In genomic region chr13:100879806-100880205, GRCm38 (mm10) we compare ENCODE assay signal across 25 mouse cellular contexts. TPM values are rescaled to one million over a fixed set of nuclear protein-coding genes. Genes with fewer than 3 reads are reported as not detected.
DNase-seq lines count a peak whose midpoint lies in the region; ATAC-seq and TF ChIP-seq lines count a peak whose summit lies in the region.
"Had no signal": no experiment of that assay in that cellular context is flagged by ENCODE, and none has a peak within 500 bp of the region (broad histone marks: within the 10 kb centered on the region; RNA-seq: fewer than 3 reads in every experiment).

No protein-coding gene starts in this region.

- H3K36me3 ChIP-seq in heart, embryonic 12.5 days = no peaks in the 10 kb centered on the region
- H3K36me3 ChIP-seq in kidney, adult 2 months (ENCODE audit: control insufficient read depth, insufficient read depth, low read length) = no peaks in the 10 kb centered on the region
- H3K36me3 ChIP-seq in kidney, embryonic 15.5 days = no peaks in the 10 kb centered on the region
- H3K36me3 ChIP-seq: embryonic facial prominence, embryonic 10.5 days; embryonic facial prominence, embryonic 12.5 days; G1E had no signal

- no peaks in the 10 kb centered on the region for H3K27me3 ChIP-seq in heart, embryonic 12.5 days (replicated peaks)
- no peaks in the 10 kb centered on the region for H3K27me3 ChIP-seq in kidney, adult 2 months (replicated peaks; ENCODE audit: control insufficient read depth, insufficient read depth, low read length)
- no peaks in the 10 kb centered on the region for H3K27me3 ChIP-seq in kidney, embryonic 15.5 days
- H3K27me3 ChIP-seq: CH12.LX; embryonic facial prominence, embryonic 12.5 days; forebrain, embryonic 13.5 days had no signal

- DNase-seq in heart, adult 11 months = peak; percentile 78
- DNase-seq in kidney, adult 2 months = peak; percentile 59
- no peak for DNase-seq in kidney, adult 18-20 months
- no peak for DNase-seq in kidney, adult 11 months
- peak; percentile 24 for DNase-seq in testis, postnatal 14 days (ENCODE audit: low spot score)
- no peak for DNase-seq in testis, postnatal 10 days (ENCODE audit: low spot score)
- DNase-seq: adrenal gland, adult 8-10 months; adrenal gland, postnatal 14 days; adrenal gland, postnatal 36 days; B cell, adult 2 months; cerebellum, adult 11-12 months; cerebellum, adult 2 months; cerebellum, adult 9-10 months; cerebellum, postnatal 10 days; cerebellum, postnatal 25 days had no signal

- ATAC-seq in heart, embryonic 12.5 days (ENCODE audit: insufficient number of reproducible peaks, low FRiP score) = no peak
- ATAC-seq in kidney, embryonic 15.5 days (replicated peaks; ENCODE audit: low FRiP score) = no peak
- ATAC-seq: activated CD4-positive, CD25-positive, alpha-beta regulatory T cell, adult 4 months; CD4-positive, CD25-positive, alpha-beta regulatory T cell, adult 4 months; forebrain, embryonic 13.5 days; Patski had no signal

- H3K27ac ChIP-seq in heart, embryonic 12.5 days (ENCODE audit: poor library complexity, severe bottlenecking) = no peak overlapping the region
- H3K27ac ChIP-seq in kidney, adult 2 months (ENCODE audit: insufficient read depth, low read depth, low read length) = no peak overlapping the region
- 0 out of 2 replicates have a peak overlapping the region, but pooled peaks have one; percentile 14 for H3K27ac ChIP-seq in kidney, embryonic 15.5 days
- H3K27ac ChIP-seq: embryonic facial prominence, embryonic 10.5 days; embryonic facial prominence, embryonic 12.5 days; forebrain, embryonic 13.5 days had no signal

- 74% methylated on average over 3 of the region's 3 CpGs for WGBS in heart, embryonic 12.5 days
- 34% methylated on average over 3 of the region's 3 CpGs for WGBS in kidney, adult 2 months
- 66% methylated on average over 3 of the region's 3 CpGs for WGBS in kidney, embryonic 15.5 days

- H3K9me3 ChIP-seq in heart, embryonic 12.5 days (replicated peaks) = 0 out of 2 replicates have a peak, but pooled peaks cover 3% of the 10 kb centered on the region
- no peaks in the 10 kb centered on the region for H3K9me3 ChIP-seq in kidney, embryonic 15.5 days (replicated peaks)
- H3K9me3 ChIP-seq: embryonic facial prominence, embryonic 10.5 days; embryonic facial prominence, embryonic 12.5 days; forebrain, embryonic 13.5 days; G1E had no signal

- no peaks in the 10 kb centered on the region for H3K4me1 ChIP-seq in heart, embryonic 12.5 days (replicated peaks)
- no peaks in the 10 kb centered on the region for H3K4me1 ChIP-seq in kidney, adult 2 months (ENCODE audit: control insufficient read depth, insufficient read depth, low read length)
- peaks cover 3% of the 10 kb centered on the region; the same call in 1 of the 2 replicates for H3K4me1 ChIP-seq in kidney, embryonic 15.5 days
- H3K4me1 ChIP-seq: embryonic facial prominence, embryonic 10.5 days; embryonic facial prominence, embryonic 12.5 days had no signal

- no peak for TF ChIP-seq CTCF in kidney, adult 2 months (conservative IDR thresholded peaks at IDR 0.05; ENCODE audit: insufficient read depth, insufficient read length, low read depth, low read length)

- no peak for TF ChIP-seq POLR2A in kidney, adult 2 months (IDR thresholded peaks at IDR 0.05; ENCODE audit: low read depth, low read length)

- no peak overlapping the region for H3K9ac ChIP-seq in heart, embryonic 12.5 days
- H3K9ac ChIP-seq in kidney, embryonic 15.5 days = no peak overlapping the region
- H3K9ac ChIP-seq: embryonic facial prominence, embryonic 12.5 days; forebrain, embryonic 13.5 days had no signal

- no peak overlapping the region for H3K4me2 ChIP-seq in heart, embryonic 12.5 days
- H3K4me2 ChIP-seq in kidney, embryonic 15.5 days = no peak overlapping the region
- H3K4me2 ChIP-seq: embryonic facial prominence, embryonic 12.5 days; forebrain, embryonic 13.5 days had no signal

- H3K4me3 ChIP-seq in heart, embryonic 12.5 days = no peak overlapping the region
- H3K4me3 ChIP-seq in kidney, adult 2 months (ENCODE audit: insufficient read depth, low read depth, low read length) = no peak overlapping the region
- no peak overlapping the region for H3K4me3 ChIP-seq in kidney, embryonic 15.5 days (replicated peaks)
- H3K4me3 ChIP-seq: embryonic facial prominence, embryonic 10.5 days; embryonic facial prominence, embryonic 12.5 days; forebrain, embryonic 13.5 days had no signal

RNA-seq across cellular contexts. Expression of gene Slc30a5, which starts 46.6 kb away (rescaled TPM):
- 43.1 and 44.8 TPM in 2 replicates for polyA plus RNA-seq in heart, embryonic 12.5 days (2016; fragmentation: Nextera tagmentation; extraction: Ambion mirVana)
- 28.5 and 33.8 TPM in 2 replicates for polyA plus RNA-seq in kidney, adult 2 months (2012; rRNA removed)
- 55.7 and 56.8 TPM in 2 replicates for polyA plus RNA-seq in kidney, embryonic 15.5 days (2015; fragmentation: Nextera tagmentation; extraction: Ambion mirVana)

Comparison
In these comparisons a context has a peak if more than half of its experiments do, and no peak if none do; other contexts are left out.
1. DNase-seq: peak in heart, adult 11 months (single experiment), kidney, adult 2 months (single experiment) and testis, postnatal 14 days (single experiment); none in kidney, adult 18-20 months (single experiment), kidney, adult 11 months (single experiment) and testis, postnatal 10 days (single experiment).